Mouse (Mus musculus) stomach, postnatal 0 days (tissue): ENCODE data around the gene Apbb2. TPM values are rescaled to one million over a fixed set of nuclear protein-coding genes. Genes with fewer than 3 reads are reported as not detected.

Experiments used
- ATAC-seq: fragments of 200-750 bp; cut with Nextera tagmentation; 2 replicates; pipeline ENCODE4 v1.8.0; 2017; ENCODE audit not compliant: low FRiP score, low TSS enrichment
- DNase-seq: peaks from one replicate; pipeline ENCODE4 v3.0.0-alpha.2; 2016; ENCODE audit warnings: low spot score
- H3K27ac ChIP-seq: fragments of 300-500 bp; sonication (generic); replicated peaks from 2 replicates; pipeline ENCODE4 v1.5.1; 2014; ENCODE audit warnings: mild to moderate bottlenecking, control low read depth
- H3K27me3 ChIP-seq: fragments of 300-500 bp; sonication (generic); 2 replicates; pipeline ENCODE4 v1.6.1; 2014; ENCODE audit warnings: low read length; ENCODE audit not compliant: control insufficient read depth, insufficient read depth
- H3K36me3 ChIP-seq: fragments of 300-500 bp; sonication (generic); 2 replicates; pipeline ENCODE4 v1.6.1; 2014; ENCODE audit warnings: low read length, mixed read lengths; ENCODE audit not compliant: control insufficient read depth, insufficient read depth
- H3K4me1 ChIP-seq: fragments of 300-500 bp; sonication (generic); replicated peaks from 2 replicates; pipeline ENCODE4 v1.6.1; 2014; ENCODE audit warnings: antibody characterized with exemption; ENCODE audit not compliant: control insufficient read depth, insufficient read depth
- H3K4me2 ChIP-seq: fragments of 300-500 bp; sonication (generic); replicated peaks from 2 replicates; pipeline ENCODE4 v1.6.1; 2014; ENCODE audit warnings: low read depth, mild to moderate bottlenecking, control low read depth, moderate library complexity
- H3K4me3 ChIP-seq: fragments of 300-500 bp; sonication (generic); 2 replicates; pipeline ENCODE4 v1.5.1; 2014; ENCODE audit warnings: low read depth, low read length, control low read depth
- H3K9ac ChIP-seq: fragments of 300-500 bp; sonication (generic); 2 replicates; pipeline ENCODE4 v1.6.1; 2014; ENCODE audit warnings: mild to moderate bottlenecking, low read length, control low read depth, mixed read lengths
- H3K9me3 ChIP-seq: fragments of 300-500 bp; sonication (generic); 2 replicates; pipeline ENCODE4 v1.6.1; 2016; ENCODE audit warnings: low read length; ENCODE audit not compliant: control insufficient read depth
- CTCF ChIP-seq: IDR thresholded peaks from 2 replicates; pipeline ENCODE4 v1.5.1; 2016; ENCODE audit warnings: antibody characterized with exemption, low read depth, mild to moderate bottlenecking, moderate library complexity
- EP300 ChIP-seq: optimal IDR thresholded peaks from 2 replicates; pipeline ENCODE3; 2016; ENCODE audit warnings: antibody characterized with exemption
- WGBS: fragments of 180-500 bp; shearing (Covaris S2); extraction: QIAGEN DNeasy Blood & Tissue Kit; methylation state at CpG from one replicate; pipeline ENCODE4 v1.1.7; 2014; 5-methylcytosine and 5-hydroxymethylcytosine counted together
- polyA plus RNA-seq: library from polyadenylated mRNA; unstranded; fragments of >200 nt; fragmentation: Nextera tagmentation; extraction: Ambion mirVana; gene quantifications from 2 replicates; pipeline ENCODE4 v1.2.1, GENCODE M21; 2015

Gene Apbb2
- polyA plus RNA-seq, 1 experiment from 2014 or later, result 18.3 TPM

- no peak overlapping the region for H3K4me3 ChIP-seq
- H3K4me1 ChIP-seq, result no peaks in the 10 kb centered on the region
- no peak overlapping the region for H3K27ac ChIP-seq
- DNase-seq (no peak), ATAC-seq (no peak)
- no peaks in the 10 kb centered on the region for H3K9me3 ChIP-seq
- TF ChIP-seq EP300 (no peak), CTCF (no peak)
- no peaks in the 10 kb centered on the region for H3K27me3 ChIP-seq
- no peak overlapping the region for H3K9ac ChIP-seq
- H3K36me3 ChIP-seq, result no peaks in the 10 kb centered on the region
- WGBS, result 86% methylated on average over 11 of the region's 11 CpGs
- H3K4me2 ChIP-seq, result no peak overlapping the region
Observed at GRCm38 (mm10) chr5:66367641-66368040, 250.9 kb downstream of the Apbb2 start.

- no peaks in the 10 kb centered on the region for H3K4me1 ChIP-seq
- ATAC-seq (no peak), DNase-seq (no peak)
- 63% methylated on average over 18 of the region's 18 CpGs for WGBS
- H3K4me2 ChIP-seq, result no peak overlapping the region
- H3K9me3 ChIP-seq, result no peaks in the 10 kb centered on the region
- TF ChIP-seq EP300 (no peak), CTCF (no peak)
- 0 out of 2 replicates have a peak, but pooled peaks cover 2% of the 10 kb centered on the region for H3K36me3 ChIP-seq
- H3K27ac ChIP-seq, result no peak overlapping the region
- H3K4me3 ChIP-seq, result no peak overlapping the region
- H3K9ac ChIP-seq, result no peak overlapping the region
- no peaks in the 10 kb centered on the region for H3K27me3 ChIP-seq
Observed at GRCm38 (mm10) chr5:66363274-66364261, 255.0 kb downstream of the Apbb2 start.

GRCm38 (mm10) chr5:66360739-66361138 is 257.8 kb downstream of the Apbb2 start:
- TF ChIP-seq CTCF (no peak), EP300 (no peak)
- Histone ChIP-seq H3K4me2 (no peak overlapping the region), H3K36me3 (0 out of 2 replicates have a peak, but pooled peaks cover 2% of the 10 kb centered on the region), H3K9ac (no peak overlapping the region), H3K4me3 (no peak overlapping the region), H3K27me3 (no peaks in the 10 kb centered on the region), H3K4me1 (no peaks in the 10 kb centered on the region), H3K9me3 (no peaks in the 10 kb centered on the region), H3K27ac (no peak overlapping the region)
- 79% methylated on average over 9 of the region's 9 CpGs for WGBS
- ATAC-seq, result no peak
- DNase-seq, result no peak

- Histone ChIP-seq H3K27me3 (no peaks in the 10 kb centered on the region), H3K4me3 (no peak overlapping the region), H3K36me3 (0 out of 2 replicates have a peak, but pooled peaks cover 2% of the 10 kb centered on the region), H3K27ac (no peak overlapping the region), H3K4me1 (no peaks in the 10 kb centered on the region), H3K4me2 (no peak overlapping the region), H3K9me3 (no peaks in the 10 kb centered on the region), H3K9ac (no peak overlapping the region)
- TF ChIP-seq EP300, result no peak
- no peak for TF ChIP-seq CTCF
- 83% methylated on average over 15 of the region's 15 CpGs for WGBS
- DNase-seq (no peak), ATAC-seq (no peak)
Observed at GRCm38 (mm10) chr5:66359742-66360423, 258.7 kb downstream of the Apbb2 start.

GRCm38 (mm10) chr5:66355147-66355546 is 263.4 kb downstream of the Apbb2 start:
- H3K4me2 ChIP-seq, result no peak overlapping the region
- H3K9ac ChIP-seq, result no peak overlapping the region
- H3K9me3 ChIP-seq, result no peaks in the 10 kb centered on the region
- H3K27ac ChIP-seq, result no peak overlapping the region
- TF ChIP-seq EP300 (no peak), CTCF (no peak)
- no peaks in the 10 kb centered on the region for H3K27me3 ChIP-seq
- DNase-seq (no peak), ATAC-seq (no peak)
- no peak overlapping the region for H3K4me3 ChIP-seq
- WGBS, result 94% methylated on average over 3 of the region's 3 CpGs
- no peaks in the 10 kb centered on the region for H3K4me1 ChIP-seq
- no peaks in the 10 kb centered on the region for H3K36me3 ChIP-seq
